Mouse (Mus musculus) left cerebral cortex, adult 8-10 months (tissue): ENCODE measurements around the gene Csf1. TPM values are rescaled to one million over a fixed set of nuclear protein-coding genes. Genes with fewer than 3 reads are reported as not detected.

ENCODE experiments used
- DNase-seq, 2 experiments: peaks; one replicate each; pipeline ENCODE4 v3.0.0; 2022; ENCODE audit warnings: low spot score in 2 of 2
- total RNA-seq, 4 experiments: library from RNA; stranded (reverse); gene quantifications; 2 replicates each; pipeline ENCODE4 v1.2.4; 2022

Gene Csf1
- total RNA-seq, 4 experiments from 2014 or later: 18.6 to 34.2 (median 26.6) TPM

DNA sequence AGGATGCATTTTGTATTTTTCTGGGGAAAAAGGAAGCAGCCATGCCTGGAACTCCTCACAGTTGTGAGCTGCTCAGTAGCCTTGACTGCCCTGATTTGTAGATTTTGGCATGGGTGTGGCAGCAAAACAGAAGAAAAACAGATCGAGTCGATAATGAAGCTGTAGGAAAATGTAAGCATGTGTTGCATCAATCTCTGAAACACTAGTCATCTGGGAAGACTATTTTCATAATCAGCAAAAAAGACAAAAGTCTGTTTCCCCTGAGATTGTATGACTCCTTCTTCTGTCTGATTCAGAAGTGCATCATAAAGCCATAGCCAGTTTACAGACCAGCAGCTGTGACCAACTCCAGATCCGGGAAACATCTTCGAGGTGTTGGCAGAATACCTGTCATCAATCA lies 53.0 kb downstream of the Csf1 start:
- no peak for DNase-seq

DNA sequence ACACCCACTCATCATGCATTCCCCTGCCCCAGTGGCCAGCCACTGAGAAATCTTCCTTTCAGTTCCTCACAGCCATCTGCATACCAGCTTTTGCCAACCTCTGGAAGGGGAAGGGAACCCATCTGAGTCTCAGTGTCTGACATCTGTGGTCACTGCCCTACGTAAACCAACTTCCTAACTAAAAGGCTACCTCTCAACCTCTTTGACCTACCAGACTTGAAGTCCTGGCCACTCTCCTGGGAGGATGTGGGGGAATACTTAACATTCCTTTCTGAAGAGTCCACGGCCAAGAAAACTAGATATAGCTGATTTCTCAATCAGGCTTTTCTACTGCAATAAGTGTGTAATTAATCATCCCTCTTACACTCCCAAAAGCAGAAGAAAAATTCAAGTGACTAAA lies 54.1 kb downstream of the Csf1 start:
- DNase-seq: no peak

DNA sequence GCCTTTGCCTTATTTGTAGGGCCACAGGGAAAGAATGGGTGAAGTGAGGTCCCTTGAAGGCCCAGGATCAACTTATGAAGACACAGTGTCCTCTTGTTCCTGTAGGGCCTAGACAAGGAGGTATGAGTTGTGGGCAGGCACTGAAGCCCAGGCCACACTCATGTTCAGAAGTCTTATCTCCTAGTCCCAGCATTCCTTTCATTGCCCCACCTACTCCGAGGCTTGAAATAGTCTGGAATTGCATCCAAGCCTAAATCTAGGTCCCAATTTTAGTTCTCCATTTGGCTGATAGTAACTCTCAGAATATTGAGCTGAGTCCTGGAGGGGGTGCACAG lies 55.9 kb downstream of the Csf1 start:
- no peak for DNase-seq

DNA sequence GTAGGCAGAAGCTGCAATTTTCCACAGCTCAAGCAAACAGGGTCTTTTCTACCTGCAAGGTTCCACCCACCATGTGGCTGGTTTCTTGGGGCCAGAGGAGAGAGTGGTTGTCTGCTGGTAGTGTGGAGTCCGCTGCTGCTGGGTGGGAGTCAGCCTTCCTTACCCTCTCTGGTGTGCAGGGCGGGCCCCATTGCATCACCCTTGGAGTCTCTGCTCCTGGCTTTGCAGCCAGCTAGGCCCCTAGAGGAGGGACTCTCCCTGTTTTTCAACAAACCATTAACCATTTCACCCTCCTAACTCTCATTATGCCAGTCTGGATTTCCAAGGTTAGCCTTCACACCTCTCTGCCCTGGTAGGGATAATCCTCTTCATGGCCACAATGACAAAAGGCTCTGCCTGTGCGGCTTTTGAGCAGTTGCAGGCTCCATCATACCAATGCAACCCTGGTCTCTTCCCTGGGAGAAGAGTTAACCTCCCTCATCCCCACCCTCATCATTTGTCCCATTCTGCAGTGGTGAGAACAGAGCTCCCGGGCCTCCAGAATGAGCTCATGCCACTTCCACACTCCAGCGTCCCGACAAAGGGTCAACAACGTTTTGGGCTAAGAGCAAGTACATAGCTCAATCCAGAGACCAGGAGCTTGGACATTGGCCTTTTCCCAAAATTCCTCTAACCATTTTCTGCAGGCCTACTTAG lies 56.4 kb downstream of the Csf1 start:
- no peak for DNase-seq

DNA sequence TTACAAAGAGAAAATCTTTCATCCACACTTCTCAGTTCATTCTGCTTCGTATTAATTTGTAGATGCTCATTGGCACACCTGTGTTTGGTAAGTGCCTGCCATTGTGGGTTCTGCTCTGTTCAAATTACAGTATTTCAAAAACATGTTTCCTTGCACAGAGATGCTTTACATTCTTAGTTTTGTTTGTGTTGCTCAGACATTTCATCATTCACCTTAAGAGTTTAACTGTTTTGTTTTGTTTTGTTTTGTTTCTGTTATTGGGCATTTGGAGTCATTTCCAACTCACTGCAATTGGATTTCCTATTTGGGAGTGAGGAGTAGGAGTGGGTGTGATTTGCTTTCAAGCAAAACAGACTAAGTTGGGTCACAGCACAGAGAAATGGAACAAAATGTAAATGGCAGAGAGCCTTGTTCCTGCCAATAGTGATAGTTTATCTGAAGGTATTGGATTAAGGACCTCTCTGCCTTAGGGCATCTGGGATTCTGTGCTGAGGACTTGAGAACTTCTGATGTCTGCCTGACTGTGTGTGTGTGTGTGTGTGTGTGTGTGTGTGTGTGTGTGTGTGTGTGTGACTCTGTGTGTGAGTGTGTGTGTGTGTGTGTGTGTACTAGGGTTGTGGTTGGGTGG lies 58.4 kb downstream of the Csf1 start:
- DNase-seq: no peak

DNA sequence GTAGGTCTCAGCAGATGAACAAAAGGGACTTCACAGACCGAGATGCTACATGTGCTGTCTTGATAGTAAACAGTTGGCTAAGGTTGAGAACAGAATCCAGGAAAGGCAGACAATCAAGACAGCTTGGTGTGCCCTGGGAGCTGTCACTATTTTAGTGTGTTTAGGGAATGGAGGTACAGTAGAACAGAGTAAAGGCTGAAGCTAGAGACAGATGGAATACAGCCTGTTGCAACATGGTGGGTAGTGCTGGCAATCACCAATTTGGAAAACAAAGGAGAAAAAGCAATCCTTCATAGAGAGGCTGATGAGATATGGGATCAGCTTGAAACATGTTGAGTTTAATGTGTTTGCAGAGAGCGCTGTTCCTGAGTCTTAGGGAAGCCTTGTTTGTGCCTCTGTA lies 59.6 kb downstream of the Csf1 start:
- no peak for DNase-seq

DNA sequence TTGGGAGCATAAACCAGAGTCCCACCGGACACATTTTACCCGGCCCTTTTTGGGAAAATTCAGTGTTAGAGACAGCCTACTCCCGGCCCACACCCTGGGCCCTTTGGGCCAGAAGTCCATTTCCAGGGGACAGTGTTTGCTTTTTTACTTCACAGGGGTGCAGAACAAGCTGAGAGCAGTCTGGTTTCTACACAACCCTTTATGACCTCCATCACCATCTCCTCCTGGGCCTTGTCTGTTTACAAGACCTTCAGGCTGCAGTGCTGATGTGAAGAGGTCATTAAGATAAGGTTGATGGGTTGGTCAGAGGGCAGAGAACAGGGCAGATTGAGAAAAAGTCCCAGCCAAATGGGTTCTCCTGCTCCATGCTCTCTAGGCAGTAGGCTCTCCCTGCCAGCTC lies 63.4 kb downstream of the Csf1 start:
- DNase-seq: no peak

DNA sequence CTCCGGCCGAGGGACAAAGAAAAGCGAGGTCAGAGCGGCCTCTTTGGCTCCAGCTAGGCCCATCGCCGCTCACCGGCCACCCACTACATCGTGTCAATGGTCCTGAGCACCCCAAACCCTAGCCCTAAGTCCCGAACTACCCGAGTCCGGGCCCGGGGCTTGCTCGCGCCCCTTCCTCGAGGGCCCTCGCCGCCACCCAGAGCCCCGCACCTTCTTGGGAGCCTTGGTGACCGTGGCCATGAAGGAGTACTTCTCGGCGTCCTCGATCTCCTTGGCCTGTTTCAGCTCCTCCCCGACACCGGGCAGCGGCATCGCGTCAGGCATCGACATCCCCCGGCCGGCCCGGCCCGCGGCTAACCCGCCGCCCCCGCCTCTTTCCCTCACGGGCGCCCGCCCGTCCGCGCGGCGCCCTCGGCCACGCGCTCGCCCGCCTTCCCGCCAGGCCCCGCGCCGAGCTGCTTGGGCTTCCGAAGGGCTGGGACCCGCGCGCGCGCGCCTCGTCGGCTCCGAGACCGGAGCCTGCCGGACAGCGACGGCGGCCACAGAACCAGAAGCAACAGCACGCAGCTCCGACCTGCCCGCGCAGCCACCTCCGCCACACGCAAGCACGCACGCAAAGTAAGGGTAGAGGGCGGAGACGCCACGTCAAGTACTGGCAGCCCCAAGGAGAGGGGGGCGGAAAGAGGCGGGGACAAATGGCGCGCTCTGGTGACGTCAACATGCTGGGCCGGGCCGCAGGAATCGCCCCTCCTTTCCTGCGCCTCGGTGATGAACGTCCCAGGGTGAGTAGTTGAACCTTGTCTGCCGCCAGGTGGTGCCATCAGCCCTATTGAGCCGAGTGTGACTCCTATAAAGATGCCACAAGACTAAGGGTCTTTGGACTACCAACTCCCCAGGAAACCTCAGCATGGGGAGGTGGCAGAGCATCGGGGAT lies 64.1 kb downstream of the Csf1 start, which contains the start of gene Ahcyl1:
Gene Ahcyl1 (minus strand): TSS at position 613 of the 934 bp plus-strand sequence.
- peak; percentile 94 to 99 for DNase-seq

DNA sequence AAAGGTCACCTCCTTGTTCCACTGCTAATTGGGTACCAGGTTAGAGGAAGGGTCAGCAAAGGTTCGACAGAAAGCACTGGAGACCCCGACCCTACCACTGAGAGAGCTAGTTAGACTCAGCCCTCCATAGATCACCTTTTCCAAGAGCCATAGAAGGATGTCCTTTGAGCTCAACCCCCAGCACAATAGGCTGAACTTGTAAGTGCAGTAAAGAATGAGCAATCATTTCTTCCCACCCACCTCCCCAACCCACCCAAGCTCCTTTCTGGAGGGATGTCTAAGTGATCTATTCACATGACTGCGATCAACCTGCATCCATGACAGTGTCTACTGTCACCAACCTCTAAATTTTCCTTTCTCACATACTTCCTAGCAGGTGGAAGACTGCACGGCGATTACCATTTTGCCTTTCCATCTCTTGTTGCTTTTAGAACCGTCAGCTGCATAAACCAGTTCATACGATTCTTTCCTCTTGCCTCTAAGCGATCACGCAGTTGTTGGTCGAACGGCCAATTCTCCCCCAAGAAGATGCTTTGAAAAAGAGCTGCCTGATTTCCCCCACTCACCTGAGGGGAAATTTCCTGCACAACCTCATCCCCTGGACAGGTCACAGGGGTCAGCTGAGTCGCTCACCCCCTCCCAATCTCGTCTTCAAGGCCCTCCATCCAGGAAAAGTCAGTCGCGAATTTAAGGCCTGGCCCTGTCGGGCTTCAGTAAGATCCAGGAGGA lies 64.9 kb downstream of the Csf1 start:
- DNase-seq: peak in 1 of 2 experiments; percentile 26

DNA sequence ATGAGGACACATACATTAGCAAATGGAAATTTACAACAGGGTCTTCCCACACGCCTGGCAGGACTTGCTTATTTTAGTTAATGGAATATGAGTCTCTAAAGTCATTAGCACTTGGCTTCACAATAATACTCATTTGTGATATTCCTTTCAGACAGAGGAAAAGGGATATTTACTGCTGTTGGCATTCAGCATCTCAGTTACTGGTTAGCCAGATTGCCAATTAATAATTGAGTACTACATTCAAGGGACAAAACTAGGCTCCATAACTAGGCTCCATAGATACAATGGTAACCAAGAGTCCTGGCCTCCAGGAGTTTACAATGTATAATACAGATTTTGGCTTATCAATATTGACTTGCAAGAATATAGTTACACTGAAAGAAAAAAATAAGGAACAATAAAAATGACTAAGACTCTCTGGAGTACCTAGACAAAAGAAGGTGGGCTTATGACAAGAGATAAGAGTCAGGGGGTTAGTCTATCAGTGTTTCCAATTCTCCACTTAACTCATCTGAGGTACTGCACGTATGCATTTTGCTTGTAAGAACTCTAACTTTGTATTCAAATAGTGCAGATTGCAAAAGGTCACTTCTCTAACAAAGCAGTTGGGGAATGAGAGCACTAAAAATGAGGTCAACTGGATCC lies 65.9 kb downstream of the Csf1 start:
- no peak for DNase-seq

Other genes with a start within 250 kb of the Csf1 start
- 100 to 1,000 TPM; 328 to 391 (median 344) TPM for gene Slc6a17, start 242.5 kb downstream of the Csf1 start, total RNA-seq
- under 1 TPM in 1 of 4 experiments, not detected in 3; 0.70 TPM for gene Ubl4b, start 205.4 kb downstream of the Csf1 start, total RNA-seq
- 1 to 10 TPM in 2 of 4 experiments, under 1 TPM in 2; 0.53 to 2.4 (median 0.82) TPM for gene Alx3, start 165.4 kb downstream of the Csf1 start, total RNA-seq
- not detected for gene Gm10961, start 129.1 kb downstream of the Csf1 start, total RNA-seq
- gene Strip1, start 128.8 kb downstream of the Csf1 start, total RNA-seq: 10 to 100 TPM; 52.3 to 62.6 (median 55.1) TPM
- gene Ahcyl1, start 63.9 kb downstream of the Csf1 start, total RNA-seq: 100 to 1,000 TPM; 308 to 354 (median 335) TPM
- not detected for gene Eps8l3, start 116.8 kb upstream of the Csf1 start, total RNA-seq
- 100 to 1,000 TPM; 212 to 271 (median 244) TPM for gene Gstm5, start 135.4 kb upstream of the Csf1 start, total RNA-seq
- gene Gstm7, start 171.3 kb upstream of the Csf1 start, total RNA-seq: 100 to 1,000 TPM in 3 of 4 experiments, 10 to 100 TPM in 1; 88.2 to 109 (median 101) TPM
- gene Gstm6, start 183.3 kb upstream of the Csf1 start, total RNA-seq: 1 to 10 TPM; 6.2 to 8.4 (median 7.2) TPM
- gene Gstm3, start 208.8 kb upstream of the Csf1 start, total RNA-seq: not detected
- gene Gstm2, start 226.0 kb upstream of the Csf1 start, total RNA-seq: 1 to 10 TPM; 3.6 to 6.5 (median 5.5) TPM